Mouse (Mus musculus) heart, postnatal 0 days (tissue): ENCODE measurements around the gene B230217C12Rik. TPM values are rescaled to one million over a fixed set of nuclear protein-coding genes. Genes with fewer than 3 reads are reported as not detected.
"Not testable (repeated sequence)": the region's sequence is repeated elsewhere in the genome, so short reads cannot be mapped to it uniquely, and the experiment has no call there.

ENCODE experiments used
- ATAC-seq: fragments of 200-750 bp; cut with Nextera tagmentation; 2 replicates; pipeline ENCODE4 v1.8.0; 2017; ENCODE audit warnings: low read depth, moderate number of reproducible peaks, moderate library complexity; ENCODE audit not compliant: insufficient read depth
- DNase-seq: peaks from one replicate; pipeline ENCODE4 v3.0.0-alpha.2; 2016; ENCODE audit warnings: low spot score
- H3K27ac ChIP-seq: fragments of 300-500 bp; sonication (generic); 2 replicates; pipeline ENCODE4 v1.5.1; 2014; ENCODE audit warnings: low read depth, mild to moderate bottlenecking
- H3K27me3 ChIP-seq: fragments of 300-500 bp; sonication (generic); 2 replicates; pipeline ENCODE4 v1.6.1; 2014; ENCODE audit warnings: low read length, mixed read lengths; ENCODE audit not compliant: control insufficient read depth, insufficient read depth
- H3K36me3 ChIP-seq: fragments of 300-500 bp; sonication (generic); replicated peaks from 2 replicates; pipeline ENCODE4 v1.6.1; 2014; ENCODE audit warnings: low read length, mixed read lengths; ENCODE audit not compliant: control insufficient read depth, insufficient read depth
- H3K4me1 ChIP-seq: fragments of 300-500 bp; sonication (generic); 2 replicates; pipeline ENCODE4 v1.6.1; 2014; ENCODE audit warnings: antibody characterized with exemption; ENCODE audit not compliant: control insufficient read depth, insufficient read depth
- H3K4me2 ChIP-seq: fragments of 300-500 bp; sonication (generic); 2 replicates; pipeline ENCODE4 v1.6.1; 2014; ENCODE audit warnings: low read depth, mild to moderate bottlenecking, low read length, moderate library complexity
- H3K4me3 ChIP-seq: fragments of 300-500 bp; sonication (generic); 2 replicates; pipeline ENCODE4 v1.5.1; 2014; ENCODE audit warnings: low read depth, low read length
- H3K9ac ChIP-seq: fragments of 300-500 bp; sonication (generic); replicated peaks from 2 replicates; pipeline ENCODE4 v1.6.1; 2014; ENCODE audit warnings: low read depth, low read length, mixed read lengths
- H3K9me3 ChIP-seq: fragments of 300-500 bp; sonication (generic); replicated peaks from 2 replicates; pipeline ENCODE4 v1.6.1; 2016; ENCODE audit warnings: low read length; ENCODE audit not compliant: control insufficient read depth
- CTCF ChIP-seq: IDR thresholded peaks from 2 replicates; pipeline ENCODE4 v1.5.1; 2016; ENCODE audit warnings: antibody characterized with exemption, control low read depth, low read depth
- EP300 ChIP-seq: IDR thresholded peaks from 2 replicates; pipeline ENCODE4 v1.6.1; 2016; ENCODE audit warnings: antibody characterized with exemption, low read depth
- WGBS: fragments of 180-500 bp; shearing (Covaris S2); extraction: QIAGEN DNeasy Blood & Tissue Kit; methylation state at CpG from one replicate; pipeline ENCODE4 v1.1.7; 2014; 5-methylcytosine and 5-hydroxymethylcytosine counted together
- polyA plus RNA-seq: library from polyadenylated mRNA; unstranded; fragments of >200 nt; fragmentation: Nextera tagmentation; extraction: Ambion mirVana; gene quantifications from 2 replicates; pipeline ENCODE4 v1.2.1, GENCODE M21; 2015
- total RNA-seq: library from RNA; depleted of rRNA; stranded (reverse); fragments of >200 nt; gene quantifications from 2 replicates; pipeline ENCODE4 v1.2.3, GENCODE M21; 2014; ENCODE audit warnings: low replicate concordance

The B230217C12Rik gene
- total and polyA plus RNA-seq, 2 experiments from 2014 or later = 0.97 to 1.4 TPM

DNA sequence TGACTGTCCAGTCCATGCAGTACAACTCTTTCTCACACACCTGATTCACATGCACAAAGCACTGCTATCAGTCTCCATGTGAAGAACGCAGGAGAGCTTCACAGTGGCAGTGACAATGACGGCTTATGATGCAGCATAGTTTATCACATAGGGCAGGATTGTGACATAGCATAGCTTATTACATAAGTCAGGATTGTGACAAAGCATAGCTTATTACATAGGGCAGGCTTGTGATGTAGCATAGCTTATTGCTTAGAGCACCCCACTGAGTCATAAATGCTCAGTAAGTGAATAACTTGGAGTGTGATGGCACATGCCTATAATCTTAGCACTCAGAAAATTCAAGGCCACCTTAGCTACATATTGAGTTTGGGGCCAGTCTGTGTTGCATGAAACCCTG is 14.9 kb downstream of the B230217C12Rik start:
- Histone ChIP-seq H3K9ac (no peak overlapping the region), H3K9me3 (no peaks in the 10 kb centered on the region), H3K27me3 (no peaks in the 10 kb centered on the region; the same call in 1 of the 2 replicates), H3K36me3 (no peaks in the 10 kb centered on the region), H3K4me3 (no peak overlapping the region), H3K4me2 (no peak overlapping the region), H3K4me1 (no peaks in the 10 kb centered on the region), H3K27ac (no peak overlapping the region)
- 76% methylated on average over 2 of the region's 2 CpGs for WGBS
- no peak for DNase-seq
- ATAC-seq = no peak
- TF ChIP-seq CTCF = no peak
- TF ChIP-seq EP300 = no peak

DNA sequence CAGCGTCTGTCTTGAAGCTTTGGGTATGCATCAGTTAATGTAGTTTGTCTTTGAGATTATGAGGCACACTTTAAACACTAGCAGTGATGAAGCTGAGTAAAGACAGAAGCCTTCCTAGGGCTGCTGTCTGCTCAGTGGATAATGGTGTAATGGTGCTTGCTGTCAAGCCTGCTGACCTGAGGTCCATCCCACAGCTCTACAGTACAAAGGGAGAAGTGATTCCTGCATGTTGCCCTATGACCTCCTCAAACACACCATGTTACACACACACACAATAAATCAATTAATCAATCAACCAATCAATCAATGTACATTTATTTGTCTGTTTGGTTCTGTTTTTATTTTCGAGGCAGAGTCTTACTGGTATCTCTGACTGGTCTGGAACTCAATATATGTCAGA is 21.6 kb downstream of the B230217C12Rik start:
- ATAC-seq = no peak
- Histone ChIP-seq H3K9ac (no peak overlapping the region), H3K4me2 (no peak overlapping the region), H3K36me3 (no peaks in the 10 kb centered on the region), H3K27me3 (no peaks in the 10 kb centered on the region; the same call in 1 of the 2 replicates), H3K27ac (no peak overlapping the region), H3K9me3 (no peaks in the 10 kb centered on the region), H3K4me1 (no peaks in the 10 kb centered on the region), H3K4me3 (no peak overlapping the region)
- TF ChIP-seq EP300 (no peak), CTCF (no peak)
- DNase-seq = no peak
- 69% methylated on average over 2 of the region's 2 CpGs for WGBS

DNA sequence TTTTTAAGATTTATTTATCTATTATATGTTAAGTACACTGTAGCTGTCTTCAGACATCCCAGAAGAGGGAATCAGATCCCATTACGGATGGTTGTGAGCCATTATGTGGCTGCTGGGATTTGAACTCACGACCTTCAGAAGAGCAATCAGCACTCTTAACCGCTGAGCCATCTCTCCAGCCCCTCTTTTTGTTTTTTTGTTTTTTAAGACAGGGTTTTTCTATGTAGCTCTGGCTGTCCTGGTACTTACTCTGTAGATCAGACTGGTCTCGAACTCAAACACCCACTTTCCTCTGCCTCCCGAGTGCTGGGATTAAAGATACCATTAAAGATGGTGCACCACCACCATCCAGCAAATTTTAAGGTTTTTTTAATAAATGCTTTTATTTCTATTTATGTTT is 24.8 kb downstream of the B230217C12Rik start:
- H3K4me1 ChIP-seq = no peaks in the 10 kb centered on the region
- H3K9ac ChIP-seq = no peak overlapping the region
- H3K9me3 ChIP-seq = no peaks in the 10 kb centered on the region
- 84% methylated on average over 5 of the region's 5 CpGs for WGBS
- ATAC-seq (no peak), DNase-seq (no peak)
- no peak for TF ChIP-seq CTCF
- no peak for TF ChIP-seq EP300
- H3K36me3 ChIP-seq = no peaks in the 10 kb centered on the region
- no peaks in the 10 kb centered on the region for H3K27me3 ChIP-seq
- H3K27ac ChIP-seq = no peak overlapping the region
- H3K4me2 ChIP-seq = no peak overlapping the region
- H3K4me3 ChIP-seq = no peak overlapping the region

DNA sequence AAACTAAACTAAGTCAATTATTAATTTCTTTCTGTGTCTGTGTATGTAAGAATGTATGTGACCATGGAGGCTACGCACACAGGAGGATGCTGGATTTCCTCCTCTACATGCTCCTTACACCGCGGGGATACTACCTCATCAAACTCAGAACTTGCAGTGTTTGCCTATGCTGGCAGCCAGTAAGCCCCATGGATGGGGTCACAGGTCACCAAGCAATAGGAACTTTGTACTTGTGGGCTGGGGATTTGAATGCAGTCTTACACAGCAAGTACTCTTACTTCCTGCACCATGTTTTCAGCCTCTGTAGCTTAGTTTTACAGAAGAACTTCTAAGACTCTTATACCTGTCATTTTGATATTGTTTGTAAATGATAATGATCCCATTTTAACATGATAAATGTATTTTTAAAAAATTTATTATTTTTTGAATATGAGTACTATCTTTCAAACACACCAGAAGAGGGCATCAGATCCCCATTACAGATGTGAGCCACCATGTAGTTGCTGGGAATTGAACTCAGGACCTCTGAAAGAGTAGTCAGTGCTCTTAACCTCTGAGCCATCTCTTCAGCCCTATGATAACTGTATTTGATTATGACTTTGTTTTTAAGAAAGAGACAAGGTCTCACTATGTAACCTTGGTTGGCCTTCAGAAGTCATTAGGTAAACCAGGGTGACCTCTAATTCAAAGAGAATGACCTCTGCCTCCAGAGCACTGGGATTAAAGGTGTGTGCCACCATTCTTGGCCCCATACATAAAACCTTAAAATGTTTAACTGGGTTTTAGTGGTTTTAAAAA is 25.7 kb downstream of the B230217C12Rik start:
- Histone ChIP-seq H3K4me3 (no peak overlapping the region), H3K27ac (no peak overlapping the region), H3K9me3 (no peaks in the 10 kb centered on the region), H3K4me1 (no peaks in the 10 kb centered on the region), H3K4me2 (no peak overlapping the region), H3K9ac (no peak overlapping the region), H3K36me3 (no peaks in the 10 kb centered on the region), H3K27me3 (no peaks in the 10 kb centered on the region)
- DNase-seq (no peak), ATAC-seq (no peak)
- WGBS = 97% methylated on average over 3 of the region's 3 CpGs
- TF ChIP-seq EP300 (no peak), CTCF (no peak)

DNA sequence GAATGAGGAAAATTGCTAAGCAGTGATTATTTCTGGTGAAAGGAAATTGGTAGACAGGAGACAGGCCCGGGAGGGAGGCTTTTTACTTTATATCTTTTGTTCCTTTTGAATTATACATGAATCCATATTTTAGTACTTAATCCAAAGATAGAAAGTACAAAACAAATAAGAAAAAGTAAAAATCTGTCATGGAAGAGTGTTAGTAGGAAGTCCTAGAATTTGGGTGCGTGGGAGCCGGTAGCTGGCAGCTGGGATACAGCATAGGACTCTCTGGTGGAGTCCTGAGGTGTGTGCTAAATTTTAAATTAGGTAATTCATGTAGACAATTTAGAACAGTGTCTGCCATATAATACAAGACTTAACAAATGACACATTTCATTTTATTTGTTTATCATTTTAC is 27.0 kb downstream of the B230217C12Rik start:
- no peaks in the 10 kb centered on the region for H3K4me1 ChIP-seq
- DNase-seq (no peak), ATAC-seq (no peak)
- H3K4me3 ChIP-seq = no peak overlapping the region
- H3K27ac ChIP-seq = no peak overlapping the region
- no peak overlapping the region for H3K9ac ChIP-seq
- WGBS = 90% methylated on average over 3 of the region's 3 CpGs
- no peak overlapping the region for H3K4me2 ChIP-seq
- H3K27me3 ChIP-seq = no peaks in the 10 kb centered on the region
- H3K9me3 ChIP-seq = no peaks in the 10 kb centered on the region
- H3K36me3 ChIP-seq = no peaks in the 10 kb centered on the region
- TF ChIP-seq EP300 = no peak
- no peak for TF ChIP-seq CTCF

DNA sequence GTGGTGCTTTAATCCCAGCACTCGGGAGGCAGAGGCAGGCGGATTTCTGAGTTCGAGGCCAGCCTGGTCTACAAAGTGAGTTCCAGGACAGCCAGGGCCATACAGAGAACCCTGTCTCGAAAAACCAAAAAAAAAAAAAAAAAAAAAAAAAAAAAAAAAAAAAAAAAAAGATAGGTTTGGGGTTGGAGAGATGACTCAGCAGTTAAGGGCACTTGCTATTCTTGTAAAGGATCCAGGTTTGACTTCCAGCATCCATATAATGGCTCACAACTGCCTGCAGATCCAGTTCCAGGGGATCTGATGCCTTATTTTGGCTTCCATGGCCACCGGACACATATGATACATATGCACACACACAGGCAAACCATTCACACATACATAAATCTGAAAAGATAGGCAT is 31.8 kb downstream of the B230217C12Rik start:
- H3K4me3 ChIP-seq, H3K27me3 ChIP-seq, H3K9me3 ChIP-seq, H3K4me1 ChIP-seq, ATAC-seq, H3K36me3 ChIP-seq, H3K9ac ChIP-seq, DNase-seq, H3K4me2 ChIP-seq, H3K27ac ChIP-seq: not testable (repeated sequence)
- 83% methylated on average over 5 of the region's 5 CpGs for WGBS
